Mouse (Mus musculus): ENCODE results near the gene M1ap. TPM values are rescaled to one million over a fixed set of nuclear protein-coding genes. Genes with fewer than 3 reads are reported as not detected.

M1ap gene
- total and polyA plus RNA-seq, 2 experiments from 2014 or later: 0.10 TPM

DNA sequence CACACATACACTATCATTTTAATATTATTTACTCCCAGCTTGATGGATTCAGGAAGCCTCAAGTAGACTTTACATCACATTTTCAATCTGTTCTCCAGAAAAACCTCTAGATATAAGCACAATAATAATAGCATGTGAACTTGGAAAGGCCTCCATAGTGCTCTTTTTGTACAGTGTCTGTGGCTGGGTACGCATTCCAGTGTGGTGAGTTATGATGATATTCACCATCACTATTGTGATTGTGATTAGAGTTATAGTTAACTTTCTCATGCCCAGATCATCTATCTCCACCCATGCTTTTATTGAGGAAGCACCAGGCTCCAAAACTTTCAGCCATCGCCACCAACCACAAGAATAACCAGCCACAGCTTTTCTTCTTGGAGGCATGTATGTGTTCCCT lies 77.1 kb downstream of the M1ap start:
- ATAC-seq (no peak), DNase-seq (no peak)
- Histone ChIP-seq H3K4me2 (ENCODE audit: low read depth) (no peak overlapping the region), H3K4me1 (ENCODE audit: insufficient read depth) (no peaks in the 10 kb centered on the region), H3K36me3 (ENCODE audit: insufficient read depth) (no peaks in the 10 kb centered on the region), H3K9ac (no peak overlapping the region), H3K27me3 (ENCODE audit: insufficient read depth, low read length) (no peaks in the 10 kb centered on the region), H3K27ac (ENCODE audit: low read depth, low read length) (no peak overlapping the region), H3K4me3 (ENCODE audit: low read depth, low read length) (no peak overlapping the region), H3K9me3 (ENCODE audit: low read length) (no peaks in the 10 kb centered on the region)
- TF ChIP-seq CTCF (IDR thresholded peaks at IDR 0.05; ENCODE audit: low read depth): no peak
- WGBS: 92% methylated on average over 2 of the region's 2 CpGs

DNA sequence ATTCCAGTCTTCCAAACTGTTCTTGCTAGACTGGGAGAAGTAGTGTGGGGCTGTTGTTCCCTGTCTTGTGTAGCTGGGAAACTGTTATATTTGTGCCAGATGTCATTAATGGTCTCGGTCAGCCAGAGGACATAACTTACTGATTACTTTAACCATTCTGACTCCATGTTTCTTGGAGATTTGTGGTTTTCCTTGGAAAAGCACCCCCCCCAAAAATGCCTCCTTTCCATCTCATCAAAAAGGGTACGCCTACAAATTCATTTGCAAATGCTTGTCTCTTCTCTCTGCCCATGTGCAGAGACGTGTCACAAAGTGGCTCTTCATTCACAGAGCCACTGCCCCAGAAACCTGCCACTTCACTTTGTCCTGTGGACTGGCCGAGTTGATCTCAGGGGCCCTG lies 77.7 kb downstream of the M1ap start:
- ATAC-seq (no peak), DNase-seq (no peak)
- Histone ChIP-seq H3K4me3 (ENCODE audit: low read depth, low read length) (no peak overlapping the region), H3K36me3 (ENCODE audit: insufficient read depth) (no peaks in the 10 kb centered on the region), H3K4me1 (ENCODE audit: insufficient read depth) (no peaks in the 10 kb centered on the region), H3K27ac (ENCODE audit: low read depth, low read length) (no peak overlapping the region), H3K9me3 (ENCODE audit: low read length) (no peaks in the 10 kb centered on the region), H3K4me2 (ENCODE audit: low read depth) (no peak overlapping the region), H3K9ac (no peak overlapping the region), H3K27me3 (ENCODE audit: insufficient read depth, low read length) (no peaks in the 10 kb centered on the region)
- WGBS: 71% methylated on average over 4 of the region's 4 CpGs
- no peak for TF ChIP-seq CTCF (IDR thresholded peaks at IDR 0.05; ENCODE audit: low read depth)

DNA sequence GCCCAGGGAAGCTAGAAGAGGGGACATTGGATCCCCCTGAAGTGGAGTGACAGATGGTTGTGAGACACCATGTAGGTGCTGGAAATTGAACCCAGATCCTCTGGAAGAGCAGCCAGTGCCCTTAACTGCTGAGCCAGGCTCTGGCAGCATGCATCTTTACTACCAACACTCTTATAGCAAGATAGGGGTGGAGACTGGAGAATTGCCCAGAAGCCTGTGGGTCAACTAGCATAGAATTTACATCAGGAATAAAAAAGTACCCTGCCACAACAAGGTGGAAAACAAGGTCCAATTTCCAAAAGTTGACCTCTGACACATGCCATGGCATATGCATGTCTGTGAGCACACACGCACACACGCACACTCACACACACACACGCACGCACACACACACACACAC lies 78.5 kb downstream of the M1ap start:
- TF ChIP-seq CTCF (IDR thresholded peaks at IDR 0.05; ENCODE audit: low read depth): no peak
- no peaks in the 10 kb centered on the region for H3K4me1 ChIP-seq (ENCODE audit: insufficient read depth)
- H3K4me3 ChIP-seq (ENCODE audit: low read depth, low read length): no peak overlapping the region
- peaks cover 6% of the 10 kb centered on the region; the same call in 1 of the 2 replicates for H3K27me3 ChIP-seq (ENCODE audit: insufficient read depth, low read length)
- H3K9me3 ChIP-seq (ENCODE audit: low read length): no peaks in the 10 kb centered on the region
- H3K27ac ChIP-seq (ENCODE audit: low read depth, low read length): no peak overlapping the region
- H3K4me2 ChIP-seq (ENCODE audit: low read depth): no peak overlapping the region
- WGBS: 100% methylated on average over 4 of the region's 4 CpGs
- no peak overlapping the region for H3K9ac ChIP-seq
- H3K36me3 ChIP-seq (ENCODE audit: insufficient read depth): no peaks in the 10 kb centered on the region
- ATAC-seq (no peak), DNase-seq (no peak)

DNA sequence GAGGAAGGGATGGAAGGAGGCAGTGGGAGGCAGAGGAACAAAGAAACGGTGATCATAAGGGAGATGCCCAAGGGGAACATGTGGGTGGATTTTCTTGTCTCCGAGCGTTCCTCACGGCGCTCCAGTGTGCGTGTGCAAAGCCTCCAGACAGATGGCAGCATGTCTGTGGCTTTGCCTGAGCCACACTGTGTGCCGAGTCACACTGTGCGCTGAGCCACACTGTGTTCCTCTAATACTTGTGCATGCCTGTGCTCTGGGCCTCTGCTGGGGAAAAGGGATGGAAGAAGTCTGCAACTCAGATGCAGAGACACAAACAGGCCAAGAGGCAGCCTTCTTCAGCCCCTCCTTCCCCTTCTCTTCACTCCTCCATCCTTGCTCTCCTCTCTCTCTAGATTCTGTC lies 80.6 kb downstream of the M1ap start:
- H3K36me3 ChIP-seq (ENCODE audit: insufficient read depth): no peaks in the 10 kb centered on the region
- no peaks in the 10 kb centered on the region for H3K9me3 ChIP-seq (ENCODE audit: low read length)
- no peak overlapping the region for H3K27ac ChIP-seq (ENCODE audit: low read depth, low read length)
- H3K27me3 ChIP-seq (ENCODE audit: insufficient read depth, low read length): peaks cover 16% of the 10 kb centered on the region
- TF ChIP-seq CTCF (IDR thresholded peaks at IDR 0.05; ENCODE audit: low read depth): no peak
- no peak overlapping the region for H3K4me2 ChIP-seq (ENCODE audit: low read depth)
- ATAC-seq (no peak), DNase-seq (no peak)
- H3K4me3 ChIP-seq (ENCODE audit: low read depth, low read length): no peak overlapping the region
- H3K4me1 ChIP-seq (ENCODE audit: insufficient read depth): peaks cover 2% of the 10 kb centered on the region; the same call in 1 of the 2 replicates
- no peak overlapping the region for H3K9ac ChIP-seq
- WGBS: 69% methylated on average over 8 of the region's 8 CpGs

DNA sequence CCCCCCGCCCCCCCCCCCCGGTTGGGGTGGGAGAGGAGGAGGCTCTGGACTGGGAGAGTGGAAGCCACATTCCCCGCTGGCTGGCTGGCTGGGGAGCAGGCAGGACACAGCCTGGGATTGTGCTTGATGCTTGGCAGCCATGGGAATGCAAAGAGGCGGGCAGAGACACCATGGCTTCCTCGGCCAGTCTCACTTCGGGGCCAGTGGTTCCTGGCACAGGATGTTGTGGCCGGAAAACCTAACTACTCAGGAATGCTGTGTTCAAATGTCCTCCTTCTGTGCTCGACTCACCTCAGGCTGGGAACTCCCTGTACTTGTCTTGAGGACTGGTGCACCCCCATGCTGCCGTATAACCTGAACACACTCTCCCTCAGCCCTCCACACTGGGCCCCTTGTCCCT lies 81.0 kb downstream of the M1ap start:
- H3K4me2 ChIP-seq (ENCODE audit: low read depth): no peak overlapping the region
- H3K27me3 ChIP-seq (ENCODE audit: insufficient read depth, low read length): peaks cover 17% of the 10 kb centered on the region
- H3K36me3 ChIP-seq (ENCODE audit: insufficient read depth): no peaks in the 10 kb centered on the region
- peaks cover 6% of the 10 kb centered on the region; the same call in 1 of the 2 replicates for H3K4me1 ChIP-seq (ENCODE audit: insufficient read depth)
- DNase-seq (no peak), ATAC-seq (no peak)
- H3K4me3 ChIP-seq (ENCODE audit: low read depth, low read length): no peak overlapping the region
- WGBS: 65% methylated on average over 8 of the region's 9 CpGs
- no peak overlapping the region for H3K9ac ChIP-seq
- TF ChIP-seq CTCF (IDR thresholded peaks at IDR 0.05; ENCODE audit: low read depth): no peak
- H3K27ac ChIP-seq (ENCODE audit: low read depth, low read length): no peak overlapping the region
- no peaks in the 10 kb centered on the region for H3K9me3 ChIP-seq (ENCODE audit: low read length)

DNA sequence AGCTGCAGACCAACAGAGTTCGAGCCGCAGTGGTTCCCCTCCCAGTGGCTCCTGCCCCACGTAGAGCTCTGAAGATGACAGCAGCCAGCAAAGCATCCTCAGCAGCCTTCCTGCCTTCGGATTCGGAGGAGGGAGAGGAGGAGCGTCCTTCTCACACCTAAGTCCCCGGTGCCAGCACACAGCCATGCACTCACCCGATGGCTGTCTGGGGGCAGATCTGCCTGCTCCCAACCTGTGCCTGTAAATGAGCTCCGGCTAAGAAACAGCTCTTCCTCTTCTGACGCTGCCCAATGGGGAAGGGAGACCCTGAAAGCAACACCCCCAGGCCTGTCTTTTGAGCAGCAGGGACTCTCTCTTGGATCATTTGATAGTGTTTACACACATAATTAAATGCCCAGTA lies 83.1 kb downstream of the M1ap start:
- Histone ChIP-seq H3K9me3 (ENCODE audit: low read length) (no peaks in the 10 kb centered on the region), H3K27me3 (ENCODE audit: insufficient read depth, low read length) (peaks cover 24% of the 10 kb centered on the region), H3K27ac (ENCODE audit: low read depth, low read length) (no peak overlapping the region), H3K36me3 (ENCODE audit: insufficient read depth) (no peaks in the 10 kb centered on the region), H3K4me3 (ENCODE audit: low read depth, low read length) (no peak overlapping the region), H3K4me2 (ENCODE audit: low read depth) (no peak overlapping the region), H3K9ac (no peak overlapping the region), H3K4me1 (ENCODE audit: insufficient read depth) (peaks cover 15% of the 10 kb centered on the region)
- WGBS: 24% methylated on average over 10 of the region's 10 CpGs
- ATAC-seq (no peak), DNase-seq (no peak)
- no peak for TF ChIP-seq CTCF (IDR thresholded peaks at IDR 0.05; ENCODE audit: low read depth)

DNA sequence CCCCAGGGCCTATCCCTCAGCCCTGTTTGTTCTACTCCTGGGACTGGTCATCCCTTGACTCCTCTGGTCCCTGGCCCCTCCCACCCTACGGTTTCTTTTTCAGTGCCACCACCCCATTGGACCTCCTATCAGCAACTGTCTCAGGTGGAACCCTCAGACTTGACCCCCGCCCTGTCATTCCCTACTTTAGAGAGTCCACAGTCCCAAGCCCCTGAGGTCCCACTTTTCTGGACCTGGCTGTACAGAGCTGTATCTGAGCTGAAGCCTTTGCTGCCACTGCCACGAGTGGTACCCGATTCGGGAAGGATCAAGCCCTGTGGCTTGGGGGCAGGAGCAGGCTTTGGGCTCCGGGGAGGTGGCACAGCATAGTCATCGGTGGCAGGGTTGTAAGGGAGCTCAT lies 84.4 kb downstream of the M1ap start:
- 52% methylated on average over 7 of the region's 7 CpGs for WGBS
- no peaks in the 10 kb centered on the region for H3K36me3 ChIP-seq (ENCODE audit: insufficient read depth)
- peaks cover 15% of the 10 kb centered on the region for H3K4me1 ChIP-seq (ENCODE audit: insufficient read depth)
- H3K4me3 ChIP-seq (ENCODE audit: low read depth, low read length): no peak overlapping the region
- no peaks in the 10 kb centered on the region for H3K9me3 ChIP-seq (ENCODE audit: low read length)
- no peak overlapping the region for H3K9ac ChIP-seq
- no peak overlapping the region for H3K4me2 ChIP-seq (ENCODE audit: low read depth)
- no peak for DNase-seq
- H3K27me3 ChIP-seq (ENCODE audit: insufficient read depth, low read length): peaks cover 24% of the 10 kb centered on the region
- H3K27ac ChIP-seq (ENCODE audit: low read depth, low read length): no peak overlapping the region
- no peak for ATAC-seq
- TF ChIP-seq CTCF (IDR thresholded peaks at IDR 0.05; ENCODE audit: low read depth): no peak
